Mouse (Mus musculus) kidney, adult 8-10 months (tissue): ENCODE measurements around the gene Notch3.
"Not testable (repeated sequence)": the region's sequence is repeated elsewhere in the genome, so short reads cannot be mapped to it uniquely, and the experiment has no call there.

ENCODE experiments used
- DNase-seq, 2 experiments: peaks; one replicate each; pipeline ENCODE4 v3.0.0; 2022

Gene Notch3

GRCm38 (mm10) chr17:32165266-32165802 lies 1.3 kb downstream of the Notch3 start:
- DNase-seq = no peak

DNA sequence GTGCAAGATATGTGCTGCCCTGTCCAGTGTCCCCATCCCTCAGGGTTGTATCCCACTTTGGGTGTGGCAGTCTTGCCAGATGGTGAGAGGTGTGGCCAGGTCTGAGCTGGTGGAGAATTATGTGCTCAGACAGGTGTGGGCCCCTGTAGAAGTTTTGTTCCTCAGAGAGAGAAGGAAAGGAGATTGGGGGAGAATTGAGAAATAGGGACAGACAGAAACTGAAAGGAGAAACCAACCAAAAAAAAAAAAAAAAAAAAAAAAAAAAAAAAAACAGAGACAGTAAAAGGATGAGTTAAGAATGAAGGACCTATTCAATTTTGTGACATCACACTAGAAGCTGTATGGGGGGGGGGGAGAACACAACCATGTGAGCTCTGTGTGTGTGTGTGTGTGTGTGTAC lies 1.9 kb downstream of the Notch3 start:
- DNase-seq = no peak

DNA sequence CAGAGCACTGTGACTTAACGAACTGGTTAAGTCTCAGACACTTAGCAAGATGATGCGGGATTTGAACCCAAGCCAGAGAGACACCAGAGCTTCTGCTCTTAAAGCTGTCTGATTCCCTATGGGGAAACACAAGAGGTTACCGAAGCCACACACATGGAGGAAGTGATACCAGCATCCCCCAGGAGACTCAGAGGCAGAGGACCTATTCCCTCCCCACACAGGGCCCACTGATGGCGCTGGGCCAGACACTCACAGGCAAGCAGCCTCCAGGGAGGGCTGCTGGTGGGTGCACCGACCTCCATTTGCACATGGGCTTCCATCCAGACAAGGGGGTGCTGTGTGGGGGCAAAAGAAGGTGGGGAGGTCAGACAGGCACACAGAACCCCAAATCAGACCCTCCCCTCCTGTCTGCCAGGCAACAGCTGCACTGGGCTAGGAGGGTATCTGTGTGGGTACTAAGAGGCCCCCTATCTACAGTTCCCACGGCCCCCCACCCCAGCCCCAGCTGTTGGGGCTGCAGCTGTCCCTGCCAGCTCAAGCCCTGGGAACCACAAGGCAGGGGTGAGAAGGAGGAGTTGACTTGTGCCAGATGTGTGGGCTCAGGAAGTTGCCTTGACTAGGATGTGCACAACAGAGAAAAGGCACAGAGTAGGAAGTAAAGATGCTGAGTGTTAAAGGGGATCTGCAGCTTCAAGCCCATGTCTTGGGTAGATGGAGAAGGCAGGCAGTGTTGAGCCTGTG lies 2.6 kb downstream of the Notch3 start:
- DNase-seq = no peak

GRCm38 (mm10) chr17:32162112-32162850 lies 4.4 kb downstream of the Notch3 start:
- DNase-seq = peak; percentile 47 to 55

- no peak for DNase-seq
Observed at GRCm38 (mm10) chr17:32160882-32161281, 5.8 kb downstream of the Notch3 start.

- no peak for DNase-seq
Observed at GRCm38 (mm10) chr17:32158841-32159240, 7.8 kb downstream of the Notch3 start.

GRCm38 (mm10) chr17:32146718-32147117 lies 19.9 kb downstream of the Notch3 start:
- no peak for DNase-seq

- peak; percentile 68 to 90 for DNase-seq
Observed at GRCm38 (mm10) chr17:32142907-32143854, 23.5 kb downstream of the Notch3 start.

DNA sequence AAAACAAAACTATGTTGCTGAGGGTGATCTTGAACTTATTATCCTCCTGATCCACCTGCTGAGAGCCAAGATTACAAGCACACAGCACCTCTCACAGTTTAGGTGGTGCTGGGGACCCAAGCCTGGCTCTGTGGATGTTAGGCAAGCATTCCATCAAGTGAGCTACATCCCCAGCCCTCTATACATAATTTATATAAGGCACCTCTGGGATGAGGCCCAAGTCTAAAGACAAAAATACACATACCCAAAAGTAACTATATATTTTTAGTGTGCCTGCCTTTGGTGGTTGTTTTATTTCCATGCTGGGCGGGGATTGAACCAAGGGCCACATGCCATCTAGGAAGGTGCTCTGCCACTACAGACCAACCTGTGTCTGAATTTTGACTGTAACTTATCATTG lies 24.4 kb downstream of the Notch3 start:
- no peak for DNase-seq

- DNase-seq = no peak
Observed at GRCm38 (mm10) chr17:32133375-32133774, 33.3 kb downstream of the Notch3 start.

- no peak for DNase-seq
Observed at GRCm38 (mm10) chr17:32132087-32132486, 34.6 kb downstream of the Notch3 start.

- no peak for DNase-seq
Observed at GRCm38 (mm10) chr17:32130506-32130905, 36.1 kb downstream of the Notch3 start.

DNA sequence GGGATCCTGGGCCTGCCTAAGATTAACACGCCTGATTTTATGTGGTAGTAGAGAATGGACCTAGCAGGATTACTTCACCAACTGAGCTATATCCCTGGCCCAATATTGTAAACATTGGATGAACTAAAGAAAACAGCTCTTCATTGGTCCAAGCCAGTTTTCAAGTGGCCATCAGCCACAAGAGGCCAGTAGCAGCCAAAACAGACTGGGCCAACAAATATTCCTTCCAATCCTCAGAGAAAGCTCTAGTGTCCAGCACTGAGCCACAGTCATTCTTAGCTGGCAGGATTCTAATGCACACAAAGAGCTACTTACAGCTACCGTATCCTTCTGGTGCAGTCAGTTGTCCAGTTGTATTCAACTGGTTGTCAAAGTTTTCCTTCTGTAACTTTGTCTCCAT lies 39.5 kb downstream of the Notch3 start:
- DNase-seq = no peak

- DNase-seq = no peak
Observed at GRCm38 (mm10) chr17:32125407-32125806, 41.2 kb downstream of the Notch3 start.

DNA sequence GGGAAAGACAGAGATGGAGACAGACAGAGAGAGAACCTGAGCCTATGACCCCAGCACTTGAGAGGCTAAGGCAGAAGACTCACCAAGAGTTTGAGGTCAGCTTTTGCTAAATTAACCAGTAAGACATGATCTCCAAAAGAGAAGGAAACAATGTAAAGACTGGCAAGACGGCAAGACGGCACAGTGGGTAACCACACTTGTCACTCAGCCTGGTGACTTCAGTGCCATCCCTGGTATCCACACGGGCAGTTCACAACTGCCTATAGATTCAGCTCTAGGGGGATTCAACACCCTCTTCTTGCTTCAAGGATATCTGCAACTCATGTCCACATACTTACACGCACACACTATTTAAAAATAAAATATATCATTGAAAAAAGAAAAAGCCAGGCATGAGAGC lies 43.1 kb downstream of the Notch3 start:
- no peak for DNase-seq

DNA sequence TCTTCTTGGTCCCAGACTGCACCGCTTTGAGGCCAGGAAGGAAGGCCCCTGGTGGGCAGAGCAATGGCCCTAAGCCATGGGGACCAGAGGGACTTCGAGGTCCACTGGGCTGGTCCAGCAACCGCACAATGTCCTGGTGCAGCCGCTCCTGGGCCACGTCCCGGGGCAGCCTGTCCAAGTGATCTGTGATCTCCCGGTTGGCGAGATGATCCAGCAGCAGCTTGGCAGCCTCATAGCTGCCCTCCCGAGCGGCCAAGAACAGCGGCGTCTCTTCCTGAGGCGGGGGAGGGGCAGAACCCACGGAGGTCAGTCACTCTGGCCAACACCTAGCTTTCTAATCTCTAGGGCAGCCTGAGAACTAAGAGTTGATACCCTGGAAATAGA lies 44.1 kb downstream of the Notch3 start:
- peak; percentile 82 for DNase-seq

- no peak for DNase-seq
Observed at GRCm38 (mm10) chr17:32121833-32122586, 44.6 kb downstream of the Notch3 start.

DNA sequence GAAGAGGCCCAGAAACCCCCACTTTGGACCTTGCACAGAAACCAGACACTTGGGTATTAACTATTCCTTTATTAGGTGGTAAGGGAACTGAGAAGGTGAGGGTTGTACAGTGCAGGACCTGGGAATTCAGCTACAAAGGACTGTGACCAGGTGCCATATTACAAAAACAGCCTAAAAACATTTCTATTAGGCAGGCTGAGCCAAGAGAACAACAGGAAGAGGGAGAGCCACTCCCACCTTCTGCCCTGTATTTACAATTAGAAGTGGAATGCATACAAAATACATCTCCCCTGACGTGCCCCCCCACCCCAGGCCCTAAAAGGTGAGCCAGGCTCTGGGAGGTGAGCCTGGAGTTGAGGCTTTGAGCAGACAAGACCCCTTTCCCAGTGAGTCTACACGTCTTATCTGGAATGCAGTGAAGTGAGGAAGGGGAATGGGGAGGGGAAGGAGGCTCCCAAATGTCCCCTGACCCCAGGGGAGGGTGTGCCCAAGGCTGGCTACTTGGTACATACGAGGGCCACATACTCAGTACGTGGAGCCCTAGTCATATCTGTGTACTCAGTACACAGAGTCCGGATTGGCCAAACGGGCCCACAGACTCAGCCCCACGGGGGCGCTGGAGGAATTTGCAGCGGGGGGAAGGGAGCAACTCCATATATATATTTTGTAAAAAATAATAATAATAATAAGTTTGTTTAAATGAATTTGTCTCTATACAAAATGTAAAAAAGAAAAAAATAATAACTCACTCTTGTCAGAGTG lies 45.7 kb downstream of the Notch3 start:
- no peak for DNase-seq

DNA sequence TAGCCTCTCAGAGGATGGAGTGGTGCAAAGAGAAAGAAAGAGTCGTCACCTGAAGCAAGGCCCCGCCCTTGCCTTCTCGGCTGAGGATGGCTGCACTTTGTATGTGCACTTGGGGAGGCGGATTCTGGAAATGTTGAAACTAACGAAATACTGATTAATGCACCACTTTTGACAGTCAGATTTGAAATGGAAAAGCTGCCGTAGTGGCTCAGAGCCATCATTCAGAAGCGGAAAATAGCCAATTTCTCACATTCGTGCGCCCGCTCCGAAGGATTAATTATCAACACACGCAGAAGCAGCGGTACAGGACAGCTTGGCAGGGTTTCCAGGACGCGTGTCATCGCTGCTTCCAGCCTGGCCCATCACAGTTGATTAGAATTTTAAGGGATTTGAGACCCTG lies 47.5 kb downstream of the Notch3 start:
- no peak for DNase-seq

- no peak for DNase-seq
Observed at GRCm38 (mm10) chr17:32118484-32118883, 48.2 kb downstream of the Notch3 start.

GRCm38 (mm10) chr17:32117872-32118421 lies 48.7 kb downstream of the Notch3 start:
- DNase-seq = not testable (repeated sequence)
